Mouse (Mus musculus) midbrain, embryonic 16.5 days (tissue): ENCODE results near the gene 2310022A10Rik. TPM values are rescaled to one million over a fixed set of nuclear protein-coding genes. Genes with fewer than 3 reads are reported as not detected.
"Not testable (repeated sequence)": the region's sequence is repeated elsewhere in the genome, so short reads cannot be mapped to it uniquely, and the experiment has no call there.

ENCODE experiments used
- ATAC-seq: fragments of 200-750 bp; cut with Nextera tagmentation; 2 replicates; pipeline ENCODE4 v1.8.0; 2017; ENCODE audit warnings: moderate TSS enrichment
- H3K27ac ChIP-seq: fragments of 300-500 bp; sonication (generic); 2 replicates; pipeline ENCODE4 v1.5.1; 2014; ENCODE audit warnings: mild to moderate bottlenecking, low read length, mixed read lengths
- H3K27me3 ChIP-seq: fragments of 300-500 bp; sonication (generic); 2 replicates; pipeline ENCODE4 v1.6.1; 2014; ENCODE audit warnings: low read depth, low read length, mixed read lengths; ENCODE audit not compliant: control insufficient read depth, insufficient read depth
- H3K36me3 ChIP-seq: fragments of 300-500 bp; sonication (generic); 2 replicates; pipeline ENCODE4 v1.6.1; 2014; ENCODE audit warnings: mild to moderate bottlenecking, low read length, moderate library complexity, mixed read lengths; ENCODE audit not compliant: control insufficient read depth, insufficient read depth
- H3K4me1 ChIP-seq: fragments of 300-500 bp; sonication (generic); 2 replicates; pipeline ENCODE4 v1.6.1; 2014; ENCODE audit warnings: mild to moderate bottlenecking, low read length, mixed read lengths; ENCODE audit not compliant: control insufficient read depth, insufficient read depth
- H3K4me2 ChIP-seq: fragments of 300-500 bp; sonication (generic); 2 replicates; pipeline ENCODE4 v1.6.1; 2014; ENCODE audit warnings: mild to moderate bottlenecking, low read length, mixed read lengths
- H3K4me3 ChIP-seq: fragments of 300-500 bp; sonication (generic); 2 replicates; pipeline ENCODE4 v1.5.1; 2014; ENCODE audit warnings: low read depth, mild to moderate bottlenecking, low read length, moderate library complexity, mixed read lengths
- H3K9ac ChIP-seq: fragments of 300-500 bp; sonication (generic); 2 replicates; pipeline ENCODE4 v1.6.1; 2014; ENCODE audit warnings: low read depth, low read length, mixed read lengths
- H3K9me3 ChIP-seq: fragments of 300-500 bp; sonication (generic); replicated peaks from 2 replicates; pipeline ENCODE4 v1.6.1; 2014; ENCODE audit warnings: mild to moderate bottlenecking, low read length, mixed read lengths; ENCODE audit not compliant: control insufficient read depth, poor library complexity, severe bottlenecking
- WGBS: fragments of 180-500 bp; shearing (Covaris S2); extraction: QIAGEN DNeasy Blood & Tissue Kit; methylation state at CpG from one replicate; pipeline ENCODE4 v1.1.7; 2014; 5-methylcytosine and 5-hydroxymethylcytosine counted together
- polyA plus RNA-seq: library from polyadenylated mRNA; unstranded; fragments of >200 nt; fragmentation: Nextera tagmentation; extraction: Ambion mirVana; gene quantifications from 2 replicates; pipeline ENCODE4 v1.2.1, GENCODE M21; 2015

The 2310022A10Rik gene
- polyA plus RNA-seq, 1 experiment from 2014 or later: 37.5 TPM

- no peak overlapping the region for H3K4me3 ChIP-seq
- no peak overlapping the region for H3K9ac ChIP-seq
- H3K4me2 ChIP-seq: no peak overlapping the region
- ATAC-seq: no peak
- H3K27me3 ChIP-seq: no peaks in the 10 kb centered on the region
- H3K4me1 ChIP-seq: no peaks in the 10 kb centered on the region
- H3K36me3 ChIP-seq: peaks cover 17% of the 10 kb centered on the region
- no peaks in the 10 kb centered on the region for H3K9me3 ChIP-seq
- no peak overlapping the region for H3K27ac ChIP-seq
- WGBS: 97% methylated on average over 6 of the region's 6 CpGs
These were observed 75.2 kb downstream of the 2310022A10Rik start for GRCm38 (mm10) chr7:27628190-27628589.

- not testable (repeated sequence) for H3K4me2 ChIP-seq, H3K9ac ChIP-seq, H3K27ac ChIP-seq, ATAC-seq, H3K4me3 ChIP-seq, H3K9me3 ChIP-seq, H3K4me1 ChIP-seq, H3K27me3 ChIP-seq
- H3K36me3 ChIP-seq: peaks cover 17% of the 10 kb centered on the region
- 95% methylated on average over 7 of the region's 7 CpGs for WGBS
These were observed 75.8 kb downstream of the 2310022A10Rik start for GRCm38 (mm10) chr7:27628816-27629215.

GRCm38 (mm10) chr7:27631439-27631838, 78.4 kb downstream of the 2310022A10Rik start:
- H3K36me3 ChIP-seq: peaks cover 24% of the 10 kb centered on the region
- no peak for ATAC-seq

More at GRCm38 (mm10) chr7:27631439-27631838, 78.4 kb downstream of the 2310022A10Rik start:
- Histone ChIP-seq H3K4me1 (no peaks in the 10 kb centered on the region), H3K27ac (no peak overlapping the region), H3K27me3 (no peaks in the 10 kb centered on the region), H3K4me3 (no peak overlapping the region), H3K9ac (no peak overlapping the region), H3K9me3 (no peaks in the 10 kb centered on the region), H3K4me2 (no peak overlapping the region)
- WGBS: 97% methylated on average over 4 of the region's 4 CpGs

Other genes with a start within 250 kb of the 2310022A10Rik start
- 14.1 and 14.3 TPM in 2 replicates for gene Ltbp4, start 215.5 kb upstream of the 2310022A10Rik start, polyA plus RNA-seq
- gene Shkbp1, start 197.2 kb upstream of the 2310022A10Rik start, polyA plus RNA-seq: 47.4 and 55.1 TPM in 2 replicates
- not detected in 2 replicates for gene Gm20479, start 195.8 kb upstream of the 2310022A10Rik start, polyA plus RNA-seq
- gene Sptbn4, start 105.5 kb upstream of the 2310022A10Rik start, polyA plus RNA-seq: 3.1 and 4.4 TPM in 2 replicates
- gene Blvrb, start 105.3 kb upstream of the 2310022A10Rik start, polyA plus RNA-seq: 13.2 and 15.1 TPM in 2 replicates
- gene Sertad3, start 79.5 kb upstream of the 2310022A10Rik start, polyA plus RNA-seq: 7.1 and 8.4 TPM in 2 replicates
- 7.0 and 9.2 TPM in 2 replicates for gene Sertad1, start 66.3 kb upstream of the 2310022A10Rik start, polyA plus RNA-seq
- 1.5 TPM in 2 replicates for gene Prx, start 53.9 kb upstream of the 2310022A10Rik start, polyA plus RNA-seq
- 0.86 and 0.88 TPM in 2 replicates for gene Hipk4, start 30.0 kb upstream of the 2310022A10Rik start, polyA plus RNA-seq
- 171 and 225 TPM in 2 replicates for gene Pld3, start within 50 bp of the 2310022A10Rik start, polyA plus RNA-seq
- gene Akt2, start 38.3 kb downstream of the 2310022A10Rik start, polyA plus RNA-seq: 49.9 and 57.0 TPM in 2 replicates
- 75.0 and 84.4 TPM in 2 replicates for gene Ttc9b, start 100.7 kb downstream of the 2310022A10Rik start, polyA plus RNA-seq
- gene Map3k10, start 121.4 kb downstream of the 2310022A10Rik start, polyA plus RNA-seq: 15.4 and 16.9 TPM in 2 replicates
- 16.7 and 19.1 TPM in 2 replicates for gene Zfp607b, start 136.1 kb downstream of the 2310022A10Rik start, polyA plus RNA-seq
- gene Zfp60, start 178.2 kb downstream of the 2310022A10Rik start, polyA plus RNA-seq: 111 and 125 TPM in 2 replicates